Mouse (Mus musculus) cortical plate, adult 2 months (tissue): ENCODE data around the gene Mettl7b.
"Not testable (repeated sequence)": the region's sequence is repeated elsewhere in the genome, so short reads cannot be mapped to it uniquely, and the experiment has no call there.

Source experiments
- CTCF ChIP-seq: fragments of 200-500 bp; IDR thresholded peaks from 2 replicates; pipeline ENCODE4 v1.5.1; 2011; ENCODE audit warnings: mild to moderate bottlenecking, control low read depth, low read length; ENCODE audit not compliant: insufficient read depth; ENCODE audit errors: extremely low read depth
- POLR2A ChIP-seq: fragments of 200-500 bp; IDR thresholded peaks from 2 replicates; pipeline ENCODE4 v1.6.1; 2011; ENCODE audit warnings: mild to moderate bottlenecking, low read length, control low read depth; ENCODE audit not compliant: insufficient read depth; ENCODE audit errors: extremely low read depth

- not testable (repeated sequence) for TF ChIP-seq CTCF, POLR2A
These were observed 28.3 kb upstream of the Mettl7b start, which contains the start of gene Olfr9 for GRCm38 (mm10) chr10:128989131-128989530.
